Mouse (Mus musculus) C2C12 (cell line): ENCODE measurements around the gene 9330161L09Rik.

Experiments used
- CTCF ChIP-seq: IDR thresholded peaks from one replicate; pipeline ENCODE4 v1.5.1; 2011; ENCODE audit not compliant: control insufficient read depth, insufficient read depth, insufficient read length
- FOSL1 ChIP-seq: IDR thresholded peaks from one replicate; pipeline ENCODE4 v1.8.0; 2011; ENCODE audit warnings: mild to moderate bottlenecking, low read length; ENCODE audit not compliant: poor library complexity, insufficient read depth, severe bottlenecking
- MYOG ChIP-seq: IDR thresholded peaks from one replicate; pipeline ENCODE4 v1.6.1; 2011; ENCODE audit not compliant: control insufficient read depth, insufficient read length; ENCODE audit errors: extremely low read depth

DNA sequence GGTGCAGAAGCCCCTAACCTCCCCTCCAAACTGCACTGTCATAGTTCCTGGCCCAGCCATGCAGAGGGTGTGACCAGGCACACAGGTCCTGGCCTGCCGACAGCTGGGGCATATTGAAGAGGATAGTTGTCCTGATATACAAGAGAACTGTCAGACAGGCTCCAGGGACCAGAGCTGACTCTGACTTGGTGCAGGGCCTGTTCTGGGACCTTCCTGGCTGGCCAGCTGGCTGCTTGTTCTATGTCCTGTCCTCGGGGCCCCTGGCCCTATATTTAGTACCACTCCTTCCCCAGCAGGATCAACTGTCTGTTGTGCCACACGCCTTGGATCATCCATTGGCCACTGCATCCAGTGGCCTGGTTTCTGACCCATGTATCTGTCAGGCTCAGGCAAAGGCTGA, 45.3 kb downstream of the 9330161L09Rik start:
- no peak for TF ChIP-seq MYOG
- no peak for TF ChIP-seq CTCF
- TF ChIP-seq FOSL1, result no peak
